Mouse (Mus musculus) lung, adult 2 months (tissue): ENCODE data around the gene Miga1. TPM values are rescaled to one million over a fixed set of nuclear protein-coding genes. Genes with fewer than 3 reads are reported as not detected.

Source experiments
- DNase-seq: peaks from one replicate; pipeline ENCODE4 v3.0.0; 2022
- H3K4me1 ChIP-seq: fragments of 200-500 bp; 2 replicates; pipeline ENCODE4 v1.6.1; 2011; ENCODE audit warnings: low read length; ENCODE audit not compliant: control insufficient read depth, insufficient read depth
- H3K4me3 ChIP-seq: fragments of 200-500 bp; replicated peaks from 2 replicates; pipeline ENCODE3; 2011; ENCODE audit warnings: low read depth, mild to moderate bottlenecking, control low read depth, low read length; ENCODE audit errors: extremely low read depth
- CTCF ChIP-seq: fragments of 200-500 bp; IDR thresholded peaks from 2 replicates; pipeline ENCODE4 v1.5.1; 2011; ENCODE audit warnings: mild to moderate bottlenecking, low read length, control low read depth; ENCODE audit not compliant: insufficient read depth
- POLR2A ChIP-seq: fragments of 200-500 bp; IDR thresholded peaks from 2 replicates; pipeline ENCODE4 v1.6.1; 2011; ENCODE audit warnings: low read depth, mild to moderate bottlenecking, control low read depth, low read length, borderline replicate concordance; ENCODE audit errors: extremely low read depth
- WGBS: fragments of 180-500 bp; shearing (Covaris S2); methylation state at CpG from one replicate; pipeline ENCODE4 v1.1.7; 2018; 5-methylcytosine and 5-hydroxymethylcytosine counted together
- polyA plus RNA-seq: library from polyadenylated mRNA; depleted of rRNA; stranded (reverse); fragments of >200 nt; gene quantifications from 2 replicates; pipeline ENCODE4 v1.2.3, GENCODE M21; 2012

Miga1 gene
- polyA plus RNA-seq, 1 experiment: 9.5 TPM

DNA sequence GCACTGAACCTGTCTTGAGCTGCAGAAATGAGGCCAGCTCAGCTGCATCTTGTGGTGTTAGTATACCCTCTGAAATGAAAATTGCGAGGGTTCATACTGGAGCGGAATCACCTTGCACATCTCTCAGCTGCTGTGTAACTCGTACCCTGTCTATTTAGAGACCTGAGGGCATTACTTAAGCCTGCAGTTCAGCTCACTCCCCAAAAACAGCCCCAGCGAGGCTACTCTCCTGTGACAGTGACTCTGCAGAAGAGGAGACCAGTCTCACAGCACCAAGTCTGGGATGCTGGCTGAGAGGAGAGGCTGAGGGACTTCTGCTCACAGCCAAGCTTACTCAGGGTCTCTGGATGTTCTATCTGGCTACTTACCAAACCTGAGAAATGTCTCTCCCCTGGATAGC, 34.2 kb downstream of the Miga1 start:
- DNase-seq: no peak
- no peak for TF ChIP-seq CTCF
- peaks cover 5% of the 10 kb centered on the region for H3K4me1 ChIP-seq
- WGBS: 87% methylated on average over 4 of the region's 4 CpGs
- no peak overlapping the region for H3K4me3 ChIP-seq

- H3K4me3 ChIP-seq: no peak overlapping the region
- no peak for DNase-seq
- TF ChIP-seq POLR2A (no peak), CTCF (no peak)
- 62% methylated on average over 8 of the region's 8 CpGs for WGBS
- peaks cover 5% of the 10 kb centered on the region for H3K4me1 ChIP-seq
Measured at GRCm38 (mm10) chr3:152305080-152305479, 35.1 kb downstream of the Miga1 start.

DNA sequence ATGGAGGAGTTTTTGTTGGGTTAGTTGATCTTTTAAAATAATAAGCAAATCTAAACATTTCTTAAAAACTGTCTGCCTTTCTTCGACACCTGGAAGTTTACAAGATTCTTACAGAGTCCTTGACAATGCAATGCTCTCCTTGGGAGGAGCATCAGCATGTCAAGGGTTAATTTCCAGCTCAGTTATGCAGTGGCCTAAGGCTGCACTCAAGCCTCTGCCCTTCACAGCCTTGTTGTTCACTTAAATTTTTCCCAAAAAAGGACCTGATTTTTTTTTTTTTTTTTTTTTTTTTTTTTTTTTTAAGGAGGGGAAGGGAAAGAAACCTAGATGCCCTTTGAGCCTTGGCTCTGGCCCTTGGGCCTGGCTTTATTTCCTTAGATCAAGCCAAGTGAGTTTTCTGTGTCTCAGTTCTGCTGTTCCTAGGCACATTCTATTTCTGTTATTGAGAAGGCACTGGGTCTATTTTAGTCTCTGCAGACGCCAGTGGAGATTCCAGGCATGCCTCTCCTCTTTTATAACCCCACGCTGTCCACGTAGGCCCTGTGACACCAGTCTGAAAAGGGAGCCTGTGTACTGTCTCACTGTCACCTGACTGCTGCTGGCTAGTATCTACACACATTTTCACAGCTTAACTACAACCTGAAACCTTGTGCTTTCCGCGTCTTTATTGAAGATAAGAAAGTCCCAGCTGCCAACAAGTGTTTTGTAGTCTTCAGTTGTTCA, 36.0 kb downstream of the Miga1 start:
- DNase-seq: peak; percentile 12
- TF ChIP-seq POLR2A: no peak
- no peak for TF ChIP-seq CTCF
- peaks cover 7% of the 10 kb centered on the region for H3K4me1 ChIP-seq
- no peak overlapping the region for H3K4me3 ChIP-seq
- WGBS: 60% methylated on average over 6 of the region's 6 CpGs

GRCm38 (mm10) chr3:152302991-152303390, 37.2 kb downstream of the Miga1 start:
- WGBS: 75% methylated on average over 9 of the region's 9 CpGs

GRCm38 (mm10) chr3:152300376-152301337, 39.5 kb downstream of the Miga1 start:
- WGBS: 74% methylated on average over 14 of the region's 14 CpGs
- H3K4me1 ChIP-seq: peaks cover 4% of the 10 kb centered on the region; the same call in 1 of the 2 replicates
- no peak overlapping the region for H3K4me3 ChIP-seq
- DNase-seq: no peak
- no peak for TF ChIP-seq CTCF
- no peak for TF ChIP-seq POLR2A

More at GRCm38 (mm10) chr3:152302991-152303390, 37.2 kb downstream of the Miga1 start:
- DNase-seq: no peak
- TF ChIP-seq POLR2A (no peak), CTCF (no peak)
- peaks cover 4% of the 10 kb centered on the region; the same call in 1 of the 2 replicates for H3K4me1 ChIP-seq
- no peak overlapping the region for H3K4me3 ChIP-seq

DNA sequence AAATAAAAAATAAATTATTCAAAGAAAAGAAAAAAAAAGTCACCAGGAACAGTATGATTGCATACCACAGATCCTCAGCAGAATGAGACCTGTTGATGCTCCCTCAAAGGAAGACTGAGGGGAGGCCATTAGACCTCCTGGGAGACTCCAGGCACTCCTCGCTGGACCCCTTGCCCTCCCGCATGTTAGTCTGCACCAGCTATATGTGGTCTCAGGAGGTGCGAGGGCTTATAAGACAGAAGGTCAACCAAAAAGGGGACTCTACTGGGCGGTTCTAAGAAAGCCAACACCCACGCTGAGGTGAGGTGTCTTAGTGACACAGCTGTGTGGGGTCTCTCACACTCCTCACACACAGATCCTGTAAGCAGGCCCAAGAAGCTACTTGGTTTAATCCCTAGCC, 44.3 kb downstream of the Miga1 start:
- 96% methylated on average over 5 of the region's 5 CpGs for WGBS

GRCm38 (mm10) chr3:152294400-152294799, 45.8 kb downstream of the Miga1 start:
- 66% methylated on average over 3 of the region's 3 CpGs for WGBS
- no peak overlapping the region for H3K4me3 ChIP-seq
- TF ChIP-seq POLR2A (no peak), CTCF (no peak)
- no peaks in the 10 kb centered on the region for H3K4me1 ChIP-seq
- DNase-seq: no peak

More for the DNA sequence above, 44.3 kb downstream of the Miga1 start:
- Histone ChIP-seq H3K4me3 (no peak overlapping the region), H3K4me1 (0 out of 2 replicates have a peak, but pooled peaks cover 2% of the 10 kb centered on the region)
- TF ChIP-seq POLR2A (no peak), CTCF (no peak)
- no peak for DNase-seq

- WGBS: 66% methylated on average over 13 of the region's 13 CpGs
- DNase-seq: no peak
- Histone ChIP-seq H3K4me3 (no peak overlapping the region), H3K4me1 (no peaks in the 10 kb centered on the region)
- TF ChIP-seq POLR2A: no peak
- no peak for TF ChIP-seq CTCF
Measured at GRCm38 (mm10) chr3:152293530-152294181, 46.6 kb downstream of the Miga1 start.

- TF ChIP-seq POLR2A: no peak
- TF ChIP-seq CTCF: no peak
- 73% methylated on average over 6 of the region's 6 CpGs for WGBS
- DNase-seq: no peak
- Histone ChIP-seq H3K4me1 (no peaks in the 10 kb centered on the region), H3K4me3 (no peak overlapping the region)
Measured at GRCm38 (mm10) chr3:152291895-152292294, 48.3 kb downstream of the Miga1 start.
